Comparison of ENCODE assay signal across 9 mouse cellular contexts in genomic region chr5:129724268-129724667, GRCm38 (mm10). TPM values are rescaled to one million over a fixed set of nuclear protein-coding genes. Genes with fewer than 3 reads are reported as not detected.
DNase-seq lines count a peak whose midpoint lies in the region; ATAC-seq and TF ChIP-seq lines count a peak whose summit lies in the region.
"Had no signal": no experiment of that assay in that cellular context is flagged by ENCODE, and none has a peak within 500 bp of the region (broad histone marks: within the 10 kb centered on the region; RNA-seq: fewer than 3 reads in every experiment).

No protein-coding gene starts in this region.

- TF ChIP-seq CTCF in hindbrain, postnatal 0 days (IDR thresholded peaks at IDR 0.05; ENCODE audit: low read depth): no peak

- peak overlapping the region; percentile 88 for H3K9ac ChIP-seq in kidney, embryonic 15.5 days
- H3K9ac ChIP-seq in hindbrain, postnatal 0 days (replicated peaks; ENCODE audit: low read length): peak overlapping the region; percentile 98; the same call in 1 of the 2 replicates
- H3K9ac ChIP-seq in midbrain, embryonic 14.5 days (replicated peaks; ENCODE audit: low read length): no peak overlapping the region; the same call in 1 of the 2 replicates

- peaks cover 43% of the 10 kb centered on the region for H3K4me1 ChIP-seq in kidney, embryonic 15.5 days
- peaks cover 21% of the 10 kb centered on the region for H3K4me1 ChIP-seq in embryonic facial prominence, embryonic 10.5 days
- peaks cover 15% of the 10 kb centered on the region for H3K4me1 ChIP-seq in hindbrain, postnatal 0 days (ENCODE audit: insufficient read depth, low read length)
- peaks cover 9% of the 10 kb centered on the region; the same call in 1 of the 2 replicates for H3K4me1 ChIP-seq in midbrain, embryonic 14.5 days (ENCODE audit: control insufficient read depth, insufficient read depth, low read length)

- peak overlapping the region; percentile 60 for H3K4me2 ChIP-seq in kidney, embryonic 15.5 days
- peak overlapping the region; percentile 55 for H3K4me2 ChIP-seq in hindbrain, postnatal 0 days (ENCODE audit: low read depth, low read length)
- H3K4me2 ChIP-seq in midbrain, embryonic 14.5 days (ENCODE audit: low read length): peak overlapping the region; percentile 61

- WGBS in kidney, embryonic 15.5 days: 52% methylated on average over 4 of the region's 4 CpGs
- 56% methylated on average over 4 of the region's 4 CpGs for WGBS in embryonic facial prominence, embryonic 10.5 days
- WGBS in hindbrain, postnatal 0 days: 48% methylated on average over 4 of the region's 4 CpGs
- 60% methylated on average over 4 of the region's 4 CpGs for WGBS in midbrain, embryonic 14.5 days

- H3K4me3 ChIP-seq in kidney, embryonic 15.5 days (replicated peaks): peak overlapping the region; percentile 84
- peak overlapping the region; percentile 93 for H3K4me3 ChIP-seq in embryonic facial prominence, embryonic 10.5 days
- H3K4me3 ChIP-seq in hindbrain, postnatal 0 days (ENCODE audit: low read length): peak overlapping the region; percentile 88
- H3K4me3 ChIP-seq in midbrain, embryonic 14.5 days (replicated peaks; ENCODE audit: low read depth, low read length): peak overlapping the region; percentile 82

- 0 out of 2 replicates have a peak, but pooled peaks have one; percentile 1 for ATAC-seq in kidney, embryonic 15.5 days (replicated peaks; ENCODE audit: low FRiP score)
- ATAC-seq in hindbrain, postnatal 0 days: no peak
- no peak for ATAC-seq in midbrain, embryonic 14.5 days (ENCODE audit: low FRiP score, low TSS enrichment)

- peaks cover 13% of the 10 kb centered on the region for H3K36me3 ChIP-seq in kidney, embryonic 15.5 days
- H3K36me3 ChIP-seq in embryonic facial prominence, embryonic 10.5 days (replicated peaks): peaks cover 10% of the 10 kb centered on the region
- peaks cover 4% of the 10 kb centered on the region for H3K36me3 ChIP-seq in hindbrain, postnatal 0 days (ENCODE audit: insufficient read depth, low read length)
- H3K36me3 ChIP-seq in midbrain, embryonic 14.5 days (ENCODE audit: control insufficient read depth, insufficient read depth, low read length): peaks cover 4% of the 10 kb centered on the region

- peak overlapping the region; percentile 98 for H3K27ac ChIP-seq in kidney, embryonic 15.5 days
- peak overlapping the region; percentile 99 for H3K27ac ChIP-seq in embryonic facial prominence, embryonic 10.5 days (replicated peaks)
- H3K27ac ChIP-seq in hindbrain, postnatal 0 days: peak overlapping the region; percentile 97; the same call in 1 of the 2 replicates
- no peak overlapping the region for H3K27ac ChIP-seq in midbrain, embryonic 14.5 days (replicated peaks; ENCODE audit: low read depth, low read length)

- H3K9me3 ChIP-seq in kidney, embryonic 15.5 days (replicated peaks): no peaks in the 10 kb centered on the region
- H3K9me3 ChIP-seq in embryonic facial prominence, embryonic 10.5 days: no peaks in the 10 kb centered on the region
- no peaks in the 10 kb centered on the region for H3K9me3 ChIP-seq in hindbrain, postnatal 0 days (ENCODE audit: low read length)
- H3K9me3 ChIP-seq in midbrain, embryonic 14.5 days (ENCODE audit: control insufficient read depth, low read length): no peaks in the 10 kb centered on the region

- no peaks in the 10 kb centered on the region for H3K27me3 ChIP-seq in kidney, embryonic 15.5 days
- H3K27me3 ChIP-seq in embryonic facial prominence, embryonic 10.5 days (replicated peaks; ENCODE audit: low read depth, poor library complexity, severe bottlenecking): no peaks in the 10 kb centered on the region
- no peaks in the 10 kb centered on the region for H3K27me3 ChIP-seq in hindbrain, postnatal 0 days (ENCODE audit: insufficient read depth, low read length)
- no peaks in the 10 kb centered on the region for H3K27me3 ChIP-seq in midbrain, embryonic 14.5 days (ENCODE audit: control insufficient read depth, insufficient read depth, low read length)

- DNase-seq in kidney, postnatal 25 days: no peak
- no peak for DNase-seq in embryonic facial prominence, embryonic 10.5 days (ENCODE audit: low spot score)
- DNase-seq in hindbrain, postnatal 0 days (ENCODE audit: low spot score): no peak
- no peak for DNase-seq in midbrain, embryonic 14.5 days
- DNase-seq in thymus, postnatal 0 days (ENCODE audit: low spot score): no peak
- no peak for DNase-seq in ovary, postnatal 14 days (ENCODE audit: low spot score)
- DNase-seq in spleen, postnatal 4 days (ENCODE audit: low spot score in 2 of 2): no peak

RNA-seq across cellular contexts. Expression of gene Nipsnap2, which starts 0.6 kb away (rescaled TPM):
- 141 and 144 TPM in 2 replicates for polyA plus RNA-seq in kidney, embryonic 15.5 days (2015; fragmentation: Nextera tagmentation; extraction: Ambion mirVana)
- polyA plus RNA-seq in embryonic facial prominence, embryonic 10.5 days (2016; fragmentation: Nextera tagmentation; extraction: Ambion mirVana): 74.2 and 74.8 TPM in 2 replicates
- total RNA-seq in hindbrain, postnatal 0 days (2014; rRNA removed): 72.3 and 75.7 TPM in 2 replicates
- polyA plus RNA-seq in hindbrain, postnatal 0 days (2015; fragmentation: Nextera tagmentation; extraction: Ambion mirVana): 115 and 125 TPM in 2 replicates
- 80.4 and 88.3 TPM in 2 replicates for polyA plus RNA-seq in midbrain, embryonic 14.5 days (2014; fragmentation: Nextera tagmentation; extraction: Ambion mirVana)
- polyA plus RNA-seq in thymus, postnatal 0 days (2015; fragmentation: Nextera tagmentation; extraction: Ambion mirVana): 77.2 and 91.7 TPM in 2 replicates

RNA-seq across cellular contexts. Expression of gene Mrps17, which starts 9.0 kb away (rescaled TPM):
- 198 and 199 TPM in 2 replicates for polyA plus RNA-seq in kidney, embryonic 15.5 days (2015; fragmentation: Nextera tagmentation; extraction: Ambion mirVana)
- 178 and 186 TPM in 2 replicates for polyA plus RNA-seq in embryonic facial prominence, embryonic 10.5 days (2016; fragmentation: Nextera tagmentation; extraction: Ambion mirVana)
- 112 and 113 TPM in 2 replicates for total RNA-seq in hindbrain, postnatal 0 days (2014; rRNA removed)
- polyA plus RNA-seq in hindbrain, postnatal 0 days (2015; fragmentation: Nextera tagmentation; extraction: Ambion mirVana): 156 and 157 TPM in 2 replicates
- polyA plus RNA-seq in midbrain, embryonic 14.5 days (2014; fragmentation: Nextera tagmentation; extraction: Ambion mirVana): 182 and 200 TPM in 2 replicates
- polyA plus RNA-seq in thymus, postnatal 0 days (2015; fragmentation: Nextera tagmentation; extraction: Ambion mirVana): 200 and 203 TPM in 2 replicates

RNA-seq across cellular contexts. Expression of gene Sept14, which starts 16.0 kb away (rescaled TPM):
- not detected in 2 replicates for polyA plus RNA-seq in kidney, embryonic 15.5 days (2015; fragmentation: Nextera tagmentation; extraction: Ambion mirVana)
- polyA plus RNA-seq in embryonic facial prominence, embryonic 10.5 days (2016; fragmentation: Nextera tagmentation; extraction: Ambion mirVana): not detected in 2 replicates
- not detected in 2 replicates for total RNA-seq in hindbrain, postnatal 0 days (2014; rRNA removed)
- not detected in 2 replicates for polyA plus RNA-seq in hindbrain, postnatal 0 days (2015; fragmentation: Nextera tagmentation; extraction: Ambion mirVana)
- not detected in 2 replicates for polyA plus RNA-seq in midbrain, embryonic 14.5 days (2014; fragmentation: Nextera tagmentation; extraction: Ambion mirVana)
- not detected in 2 replicates for polyA plus RNA-seq in thymus, postnatal 0 days (2015; fragmentation: Nextera tagmentation; extraction: Ambion mirVana)
- total RNA-seq: layer of hippocampus, postnatal 10 days had no signal

RNA-seq across cellular contexts. Expression of gene Zfp11, which starts 54.4 kb away (rescaled TPM):
- 5.2 and 5.6 TPM in 2 replicates for polyA plus RNA-seq in kidney, embryonic 15.5 days (2015; fragmentation: Nextera tagmentation; extraction: Ambion mirVana)
- 6.5 and 7.3 TPM in 2 replicates for polyA plus RNA-seq in embryonic facial prominence, embryonic 10.5 days (2016; fragmentation: Nextera tagmentation; extraction: Ambion mirVana)
- total RNA-seq in hindbrain, postnatal 0 days (2014; rRNA removed): 3.3 and 4.7 TPM in 2 replicates
- polyA plus RNA-seq in hindbrain, postnatal 0 days (2015; fragmentation: Nextera tagmentation; extraction: Ambion mirVana): 3.2 and 3.4 TPM in 2 replicates
- polyA plus RNA-seq in midbrain, embryonic 14.5 days (2014; fragmentation: Nextera tagmentation; extraction: Ambion mirVana): 8.4 and 10.3 TPM in 2 replicates
- polyA plus RNA-seq in thymus, postnatal 0 days (2015; fragmentation: Nextera tagmentation; extraction: Ambion mirVana): 1.8 and 2.3 TPM in 2 replicates
